Mouse (Mus musculus) spleen, embryonic (tissue): Measurements from ENCODE around the gene Cpne1.

Experiments
- CTCF ChIA-PET: fragments of 350-600 bp; sonication (Branson Sonifier 250); formaldehyde crosslinking; loops from one replicate; lab custom pipeline; 2022; lab: Charles Lee

The Cpne1 gene

DNA sequence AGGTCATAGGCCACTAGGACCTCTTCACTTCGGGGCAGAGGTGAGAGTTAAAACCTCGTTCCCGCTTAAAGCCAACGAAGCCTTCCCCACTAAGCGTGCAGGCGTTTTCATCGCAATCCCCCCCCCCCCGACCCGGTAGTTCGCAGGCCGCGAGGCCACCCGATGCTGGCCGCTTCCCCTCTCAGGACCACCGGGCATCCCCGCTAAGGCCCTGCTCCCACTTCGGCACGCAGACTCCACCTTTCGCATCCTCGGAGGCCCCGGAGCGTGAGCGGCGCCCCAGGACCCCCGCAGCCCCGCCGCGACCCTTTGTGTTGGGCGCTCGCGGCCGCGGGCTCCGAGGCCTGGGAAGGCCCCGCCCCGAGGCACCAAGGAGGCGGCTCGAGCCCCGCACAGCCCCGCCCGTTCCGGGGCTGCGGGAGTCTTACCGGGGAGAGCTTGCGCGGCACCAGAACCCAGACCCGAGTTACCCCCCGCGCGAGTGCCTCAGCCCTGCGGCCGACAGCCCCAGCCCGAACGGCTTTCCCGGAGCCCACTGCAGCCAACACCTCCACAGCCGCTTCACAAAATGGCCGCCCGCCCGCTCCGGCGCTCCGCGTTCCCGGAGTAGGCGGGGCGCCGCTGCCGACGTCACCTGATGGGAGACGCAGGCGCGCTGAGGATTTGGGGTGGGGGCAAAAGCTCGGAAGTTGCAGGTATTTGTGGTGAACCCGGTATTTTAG is at the start of gene Cpne1, which contains the start of gene Rbm12:
TSS of gene Cpne1 (minus strand) at position 608 of the 722 bp plus-strand sequence.
TSS of gene Rbm12 (minus strand) at position 621 of the 722 bp plus-strand sequence.
- CTCF ChIA-PET: interaction anchor here (0.6 to 1.1 kb wide), 4 partner anchors 22 to 404 kb away, joined by 3 to 4 read pairs (median 4); no protein-coding TSS in a partner anchor

DNA sequence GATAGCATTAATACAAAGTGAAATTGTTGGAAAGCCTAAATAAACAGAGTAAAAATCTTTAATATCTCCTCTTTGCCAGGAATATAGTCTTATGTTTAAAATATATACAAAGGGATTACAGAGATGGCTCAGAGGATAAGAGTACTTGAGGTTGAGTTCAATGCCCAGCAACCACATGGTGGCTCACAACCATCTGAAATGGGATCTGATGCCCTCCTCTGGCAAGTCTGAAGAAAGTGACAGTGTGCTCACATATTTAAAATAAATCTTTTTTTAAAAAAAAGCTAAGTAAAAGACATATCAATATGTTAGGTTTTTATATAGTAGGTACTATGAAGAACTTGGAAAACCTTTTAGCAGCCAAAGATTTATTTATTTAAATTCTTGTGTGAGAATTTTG is 39.8 kb upstream of the Cpne1 start:
- CTCF ChIA-PET: interaction anchor here (0.7 to 1.6 kb wide), 2 partner anchors 13 to 122 kb away, joined by 3 read pairs; no protein-coding TSS in a partner anchor

GRCm38 (mm10) chr2:156147316-156147915 is 35.7 kb upstream of the Cpne1 start:
- CTCF ChIA-PET: interaction anchor here (1.1 kb wide), 1 partner anchor 37 kb away, joined by 3 read pairs; no protein-coding TSS in a partner anchor

DNA sequence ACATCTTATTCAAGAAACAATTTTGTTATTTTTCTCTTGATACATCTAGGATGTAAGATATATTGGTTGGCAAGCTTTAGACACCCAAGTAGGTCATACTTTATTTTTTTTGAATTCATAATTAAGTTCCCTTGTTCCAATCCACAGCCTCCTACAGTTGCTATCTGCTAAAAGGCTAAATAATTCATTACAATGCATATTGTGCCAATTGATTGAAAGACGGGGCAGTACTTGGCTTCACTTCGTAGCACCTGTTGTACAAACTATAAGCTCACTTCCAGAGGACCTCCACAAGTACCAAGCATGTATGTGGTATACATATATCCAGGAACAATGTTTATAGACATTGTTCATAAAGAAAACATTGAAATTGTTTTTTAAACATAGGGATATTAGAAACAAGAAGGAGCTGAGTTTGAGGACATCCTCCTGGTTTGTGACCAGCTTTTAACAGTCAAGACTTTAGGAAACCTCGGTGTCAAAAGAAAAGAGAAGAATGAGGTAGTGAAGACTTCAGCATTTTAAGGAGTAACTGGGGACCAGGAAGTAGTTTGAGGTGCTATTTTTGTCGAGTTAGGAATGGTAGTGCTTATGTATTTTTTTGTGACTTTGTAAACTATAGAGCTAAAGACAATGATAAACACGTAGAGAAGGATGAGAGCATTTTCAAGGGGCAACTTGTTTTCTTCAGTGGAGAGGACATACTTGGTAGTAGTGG is 34.7 kb upstream of the Cpne1 start:
- CTCF ChIA-PET: interaction anchor here (1.1 kb wide), 1 partner anchor 36 kb away, joined by 3 read pairs; no protein-coding TSS in a partner anchor

DNA sequence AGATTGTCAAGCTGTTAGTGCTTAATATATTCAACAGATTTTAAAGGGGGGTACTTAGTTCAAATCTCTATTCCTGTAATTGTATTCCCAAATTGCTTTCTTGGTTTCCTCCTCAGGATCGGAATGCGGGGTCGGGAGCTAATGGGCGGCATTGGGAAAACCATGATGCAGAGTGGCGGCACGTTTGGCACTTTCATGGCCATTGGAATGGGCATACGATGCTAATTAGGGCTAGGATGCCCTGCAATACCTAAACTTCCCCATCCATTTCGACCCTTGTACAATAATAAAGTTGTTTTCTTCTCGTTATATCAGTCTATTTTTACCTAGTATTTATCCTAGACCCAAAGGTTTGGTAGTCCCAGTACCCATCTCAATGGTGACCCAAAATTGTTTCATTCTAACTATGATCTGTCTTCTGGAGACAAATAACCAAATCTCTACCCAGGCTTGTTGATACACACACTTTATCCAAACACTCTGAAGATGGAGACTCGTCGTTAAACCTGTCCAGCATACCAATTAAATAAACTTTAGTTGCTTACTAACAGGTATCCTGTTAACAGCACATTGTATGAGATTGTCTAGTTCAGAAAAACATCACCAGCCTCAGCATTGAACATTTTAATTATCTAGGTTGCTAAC is 33.8 kb upstream of the Cpne1 start:
- CTCF ChIA-PET: interaction anchor here (0.6 kb wide), 1 partner anchor 148 kb away, joined by 3 read pairs; no protein-coding TSS in a partner anchor

- CTCF ChIA-PET: no interaction called here
Measured at GRCm38 (mm10) chr2:156143953-156144724, 32.4 kb upstream of the Cpne1 start, which contains the start of the genes Romo1 and Nfs1. Gene Romo1, plus strand, starts transcription at chr2:156144039. Gene Nfs1, minus strand, starts transcription at chr2:156144186.

GRCm38 (mm10) chr2:156143367-156143766 is 31.6 kb upstream of the Cpne1 start:
- CTCF ChIA-PET: interaction anchor here (0.7 kb wide), 1 partner anchor 125 kb away, joined by 3 read pairs; no protein-coding TSS in a partner anchor

DNA sequence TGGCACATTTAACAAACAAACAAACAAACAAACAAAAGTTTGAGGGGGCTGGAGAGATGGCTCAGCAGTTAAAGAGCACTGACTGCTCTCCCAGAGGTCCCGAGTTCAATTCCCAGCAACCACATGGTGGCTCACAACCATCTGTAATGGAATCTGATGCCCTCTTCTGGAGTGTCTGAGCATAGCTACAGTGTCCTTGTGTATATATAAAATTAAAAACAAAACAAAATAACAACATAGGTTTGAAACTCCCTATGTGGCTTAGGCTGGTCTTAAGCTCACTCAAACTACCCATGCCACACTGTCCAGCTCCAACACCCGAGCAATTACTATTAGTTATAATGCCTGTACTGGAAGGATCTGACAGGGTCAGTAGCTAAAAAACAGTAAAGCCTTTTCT is 31.1 kb upstream of the Cpne1 start:
- CTCF ChIA-PET: interaction anchor here (0.7 kb wide), 1 partner anchor 125 kb away, joined by 3 read pairs; no protein-coding TSS in a partner anchor

- CTCF ChIA-PET: no interaction called here
Measured at GRCm38 (mm10) chr2:156135695-156136094, 23.9 kb upstream of the Cpne1 start.

GRCm38 (mm10) chr2:156134161-156134560 is 22.4 kb upstream of the Cpne1 start:
- CTCF ChIA-PET: no interaction called here

DNA sequence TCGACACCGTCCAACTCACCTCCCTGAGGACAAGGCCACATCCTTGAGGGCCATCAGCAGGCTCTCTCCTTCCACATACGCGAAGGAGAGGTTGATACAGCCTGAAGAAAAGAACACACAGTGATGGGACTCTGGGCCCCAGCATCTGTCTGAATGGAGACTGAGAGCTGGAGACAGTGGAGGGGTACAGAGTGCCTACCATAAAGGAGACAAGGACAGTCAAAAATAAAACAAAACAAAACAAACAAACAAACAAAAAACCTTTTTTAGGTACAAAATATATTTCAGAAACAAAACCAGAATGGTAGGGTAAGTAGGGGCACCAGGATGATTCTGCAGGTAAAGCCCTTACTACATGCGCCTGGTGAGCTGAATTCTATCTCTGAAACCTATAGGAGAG is 15.2 kb upstream of the Cpne1 start, which contains the start of gene Gm28036:
TSS of gene Gm28036 (minus strand) at position 101 of the 400 bp plus-strand sequence.
- CTCF ChIA-PET: no interaction called here

GRCm38 (mm10) chr2:156123731-156124130 is 12.0 kb upstream of the Cpne1 start:
- CTCF ChIA-PET: no interaction called here

GRCm38 (mm10) chr2:156119566-156119965 is 7.8 kb upstream of the Cpne1 start:
- CTCF ChIA-PET: no interaction called here

DNA sequence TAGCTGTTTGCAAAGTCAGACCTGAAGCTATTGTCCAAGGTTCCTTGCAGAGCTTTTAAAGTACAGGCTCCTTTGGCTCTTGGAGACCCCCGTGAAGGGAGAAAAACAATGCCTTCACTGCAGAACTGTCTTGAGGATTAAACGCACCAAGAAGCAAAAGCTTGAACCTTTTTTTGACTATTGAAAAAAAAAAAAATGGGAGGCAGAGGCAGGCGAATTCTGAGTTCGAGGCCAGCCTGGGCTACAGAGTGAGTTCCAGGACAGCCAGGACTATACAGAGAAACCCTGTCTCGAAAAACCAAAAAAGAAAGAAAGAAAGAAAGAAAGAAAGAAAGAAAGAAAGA is 287 bp upstream of the Cpne1 start:
- CTCF ChIA-PET: interaction anchor here (0.7 kb wide), 1 partner anchor 405 kb away, joined by 3 read pairs; no protein-coding TSS in a partner anchor

DNA sequence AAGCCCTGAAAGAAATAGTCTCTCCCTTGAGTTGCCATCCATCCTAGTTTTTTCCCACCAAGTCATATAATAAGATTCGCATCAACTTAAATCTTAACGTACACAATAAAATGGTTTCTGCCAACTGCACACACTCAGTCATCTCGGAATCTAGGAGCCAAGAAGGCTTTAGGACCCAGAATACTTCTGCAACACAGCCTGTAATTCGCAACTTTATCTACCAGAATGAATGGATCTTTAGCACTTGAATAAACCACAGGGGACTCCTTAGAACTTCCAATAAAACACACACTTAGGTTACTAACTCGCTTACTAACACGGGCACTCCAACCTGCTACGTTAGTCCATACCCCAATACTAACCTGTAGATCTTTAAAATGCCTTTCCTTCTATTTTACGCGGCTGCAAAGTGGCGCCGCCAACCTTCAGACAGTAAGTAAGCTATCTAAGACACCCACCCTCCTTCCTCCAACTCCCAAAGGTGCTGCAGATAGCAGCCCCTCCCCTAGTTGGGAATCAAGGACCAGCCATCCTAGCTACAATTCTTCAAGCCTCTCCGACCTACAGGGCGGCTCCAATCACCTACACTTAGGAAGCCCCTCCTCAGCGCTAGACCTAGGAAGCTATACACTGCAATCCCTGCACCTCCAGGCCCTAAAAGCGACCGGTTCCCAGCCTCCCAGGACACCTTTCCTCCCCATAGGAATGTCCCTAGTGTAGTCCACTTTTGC is 973 bp downstream of the Cpne1 start:
- CTCF ChIA-PET: interaction anchor here (0.6 to 1.1 kb wide), 3 partner anchors 23 to 80 kb away, joined by 3 to 4 read pairs (median 4); no protein-coding TSS in a partner anchor

GRCm38 (mm10) chr2:156091926-156092325 is 19.8 kb downstream of the Cpne1 start:
- CTCF ChIA-PET: no interaction called here

DNA sequence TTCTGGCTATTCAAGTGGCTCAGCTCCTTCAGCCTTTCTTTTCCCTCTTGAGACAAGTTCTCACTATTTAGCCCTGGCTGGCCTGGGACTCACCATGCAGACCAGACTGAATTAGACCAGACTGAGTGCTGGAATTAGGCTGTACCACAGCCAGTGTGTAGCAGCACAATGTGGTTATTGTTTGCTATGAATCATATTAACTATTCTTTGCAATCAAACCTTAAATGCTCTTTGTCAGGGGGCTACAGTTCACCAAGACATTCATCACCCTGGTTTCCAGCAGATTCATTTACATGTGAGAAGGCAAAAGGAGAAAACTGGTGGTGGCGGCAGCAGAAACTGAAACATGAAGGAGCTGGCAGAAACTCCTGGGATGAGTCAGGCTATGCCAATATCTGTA is 22.0 kb downstream of the Cpne1 start:
- CTCF ChIA-PET: no interaction called here

- CTCF ChIA-PET: no interaction called here
Measured at GRCm38 (mm10) chr2:156087391-156088110, 24.2 kb downstream of the Cpne1 start.

DNA sequence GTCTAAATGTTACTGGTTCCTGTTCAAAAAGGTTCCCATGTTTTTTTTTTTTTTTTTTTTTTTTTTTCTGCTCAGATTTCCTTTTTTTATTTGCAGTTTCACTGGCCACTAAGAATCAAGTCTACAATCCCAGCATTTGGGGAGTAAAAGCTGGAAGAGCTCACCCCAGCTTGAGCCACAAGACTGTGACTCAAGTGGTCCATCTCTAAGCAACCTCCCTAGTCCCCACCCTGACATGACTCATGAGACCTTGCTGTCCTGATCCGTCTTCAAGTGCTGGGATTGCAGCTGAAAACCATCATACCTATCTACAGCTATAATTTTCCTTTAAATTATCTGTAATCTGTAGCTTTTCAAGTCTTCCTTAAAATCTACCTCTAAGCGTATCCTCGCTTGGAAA is 27.2 kb downstream of the Cpne1 start:
- CTCF ChIA-PET: interaction anchor here (0.6 to 0.7 kb wide), 2 partner anchors 1442 to 1697 kb away, joined by 3 read pairs; no protein-coding TSS in a partner anchor
